Comparison of ENCODE assay signal across 23 mouse cellular contexts in the genomic region with DNA sequence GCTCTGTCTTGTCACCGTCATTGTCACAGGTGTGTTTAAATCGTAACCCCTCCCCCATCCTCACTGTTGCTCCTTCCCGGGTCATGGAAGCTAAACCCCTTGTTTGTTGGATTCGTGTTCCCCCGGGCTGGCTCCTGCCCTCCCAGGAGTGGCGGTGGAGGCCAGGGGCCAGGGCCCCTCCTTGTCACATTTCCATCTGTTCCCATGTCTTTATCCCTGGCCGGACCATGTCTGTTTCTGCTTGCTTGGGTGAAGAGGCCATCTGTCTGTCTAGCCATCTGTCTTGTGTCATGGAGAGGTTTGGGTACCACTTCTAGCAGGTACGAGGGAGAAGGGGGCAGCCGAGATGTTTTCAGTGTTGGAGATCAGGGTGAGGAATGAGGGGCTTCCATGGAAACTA. TPM values are rescaled to one million over a fixed set of nuclear protein-coding genes. Genes with fewer than 3 reads are reported as not detected.
DNase-seq lines count a peak whose midpoint lies in the region; ATAC-seq and TF ChIP-seq lines count a peak whose summit lies in the region.
"Had no signal": no experiment of that assay in that cellular context is flagged by ENCODE, and none has a peak within 500 bp of the region (broad histone marks: within the 10 kb centered on the region; RNA-seq: fewer than 3 reads in every experiment).

No protein-coding gene starts in this region.

- no peak for TF ChIP-seq CTCF in left cerebral cortex, adult 2 months (IDR thresholded peaks at IDR 0.05)

- H3K9ac ChIP-seq in forebrain, embryonic 15.5 days (replicated peaks), result no peak overlapping the region
- no peak overlapping the region for H3K9ac ChIP-seq in forebrain, embryonic 11.5 days (ENCODE audit: low read length)
- no peak overlapping the region for H3K9ac ChIP-seq in neural tube, embryonic 13.5 days
- H3K9ac ChIP-seq in neural tube, embryonic 15.5 days (replicated peaks), result no peak overlapping the region
- H3K9ac ChIP-seq: embryonic facial prominence, embryonic 15.5 days; heart, embryonic 12.5 days; hindbrain, embryonic 15.5 days; intestine, embryonic 15.5 days; liver, postnatal 0 days; neural tube, embryonic 12.5 days had no signal

- no peak for ATAC-seq in forebrain, embryonic 15.5 days (replicated peaks)
- no peak for ATAC-seq in forebrain, embryonic 11.5 days (replicated peaks; ENCODE audit: low FRiP score)
- ATAC-seq in neural tube, embryonic 13.5 days (ENCODE audit: low read depth), result no peak
- ATAC-seq in neural tube, embryonic 15.5 days (ENCODE audit: low FRiP score), result no peak
- ATAC-seq: intestine, embryonic 15.5 days; liver, postnatal 0 days; lung, postnatal 0 days had no signal

- WGBS in forebrain, embryonic 15.5 days, result 41% methylated on average over 9 of the region's 9 CpGs
- 66% methylated on average over 9 of the region's 9 CpGs for WGBS in forebrain, embryonic 11.5 days
- WGBS in neural tube, embryonic 13.5 days, result 56% methylated on average over 9 of the region's 9 CpGs
- WGBS in neural tube, embryonic 15.5 days, result 66% methylated on average over 9 of the region's 9 CpGs

- H3K4me1 ChIP-seq in forebrain, embryonic 15.5 days, result peaks cover 38% of the 10 kb centered on the region
- no peaks in the 10 kb centered on the region; the same call in 1 of the 2 replicates for H3K4me1 ChIP-seq in forebrain, embryonic 11.5 days (replicated peaks; ENCODE audit: control insufficient read depth, insufficient read depth, low read length)
- H3K4me1 ChIP-seq in neural tube, embryonic 13.5 days (replicated peaks), result peaks cover 23% of the 10 kb centered on the region
- H3K4me1 ChIP-seq in neural tube, embryonic 15.5 days, result peaks cover 32% of the 10 kb centered on the region
- H3K4me1 ChIP-seq: intestine, embryonic 15.5 days had no signal

- H3K27me3 ChIP-seq in forebrain, embryonic 15.5 days, result no peaks in the 10 kb centered on the region
- H3K27me3 ChIP-seq in forebrain, embryonic 11.5 days (ENCODE audit: control insufficient read depth, insufficient read depth, low read length), result no peaks in the 10 kb centered on the region
- peaks cover 13% of the 10 kb centered on the region for H3K27me3 ChIP-seq in neural tube, embryonic 13.5 days
- H3K27me3 ChIP-seq in neural tube, embryonic 15.5 days (replicated peaks), result peaks cover 12% of the 10 kb centered on the region; the same call in 1 of the 2 replicates
- H3K27me3 ChIP-seq: embryonic facial prominence, embryonic 15.5 days; hindbrain, embryonic 15.5 days had no signal

- no peak overlapping the region for H3K4me3 ChIP-seq in forebrain, embryonic 15.5 days
- H3K4me3 ChIP-seq in forebrain, embryonic 11.5 days (ENCODE audit: low read depth, low read length), result no peak overlapping the region
- no peak overlapping the region for H3K4me3 ChIP-seq in left cerebral cortex, adult 2 months
- no peak overlapping the region for H3K4me3 ChIP-seq in neural tube, embryonic 13.5 days
- no peak overlapping the region for H3K4me3 ChIP-seq in neural tube, embryonic 15.5 days (replicated peaks)
- H3K4me3 ChIP-seq: embryonic facial prominence, embryonic 15.5 days; heart, embryonic 12.5 days; hindbrain, embryonic 15.5 days; intestine, embryonic 15.5 days; neural tube, embryonic 12.5 days had no signal

- H3K36me3 ChIP-seq in forebrain, embryonic 15.5 days, result no peaks in the 10 kb centered on the region
- no peaks in the 10 kb centered on the region for H3K36me3 ChIP-seq in forebrain, embryonic 11.5 days (ENCODE audit: control insufficient read depth, insufficient read depth, low read length)
- no peaks in the 10 kb centered on the region for H3K36me3 ChIP-seq in neural tube, embryonic 13.5 days
- H3K36me3 ChIP-seq in neural tube, embryonic 15.5 days, result no peaks in the 10 kb centered on the region
- H3K36me3 ChIP-seq: heart, embryonic 12.5 days; hindbrain, embryonic 15.5 days; intestine, embryonic 15.5 days; neural tube, embryonic 12.5 days had no signal

- peak; percentile 82 to 87 for DNase-seq in cerebellum, postnatal 10 days
- DNase-seq in cerebellum, adult 9-11 months, result no peak
- DNase-seq in forebrain, embryonic 11.5 days (ENCODE audit: low spot score), result no peak
- DNase-seq in left cerebral cortex, adult 2 months (ENCODE audit: extremely low spot score in 1 of 2, low spot score in 2 of 2), result no peak
- DNase-seq in left cerebral cortex, postnatal 25 days (ENCODE audit: low spot score in 2 of 2), result no peak
- DNase-seq: liver, postnatal 0 days; thymus, adult 18-20 months; thymus, postnatal 36 days had no signal

- intact Hi-C loops in left cerebral cortex, adult 2 months (cut with DNase I), result loop anchor here (10.0 kb wide), 1 partner anchor 297 kb away; no protein-coding TSS in a partner anchor
- intact Hi-C loops in left cerebral cortex, postnatal 25 days (cut with DNase I), result loop anchor here (10.0 kb wide), 1 partner anchor 377 kb away; no protein-coding TSS in a partner anchor

- H3K27ac ChIP-seq in forebrain, embryonic 15.5 days (replicated peaks), result peak overlapping the region; percentile 34; the same call in 1 of the 2 replicates
- H3K27ac ChIP-seq in forebrain, embryonic 11.5 days (ENCODE audit: low read depth, low read length), result no peak overlapping the region
- H3K27ac ChIP-seq in left cerebral cortex, adult 2 months, result 0 out of 2 replicates have a peak overlapping the region, but pooled peaks have one; percentile 13
- 0 out of 2 replicates have a peak overlapping the region, but pooled peaks have one; percentile 28 for H3K27ac ChIP-seq in neural tube, embryonic 13.5 days (replicated peaks)
- no peak overlapping the region; the same call in 1 of the 2 replicates for H3K27ac ChIP-seq in neural tube, embryonic 15.5 days (replicated peaks)
- H3K27ac ChIP-seq: embryonic facial prominence, embryonic 15.5 days; hindbrain, embryonic 15.5 days; intestine, embryonic 15.5 days; macrophage; neural tube, embryonic 12.5 days had no signal

- no peak overlapping the region for H3K4me2 ChIP-seq in forebrain, embryonic 15.5 days (replicated peaks)
- no peak overlapping the region for H3K4me2 ChIP-seq in forebrain, embryonic 11.5 days (ENCODE audit: low read depth, low read length, severe bottlenecking)
- H3K4me2 ChIP-seq in neural tube, embryonic 13.5 days, result no peak overlapping the region
- H3K4me2 ChIP-seq in neural tube, embryonic 15.5 days, result no peak overlapping the region
- H3K4me2 ChIP-seq: embryonic facial prominence, embryonic 15.5 days; heart, embryonic 12.5 days; hindbrain, embryonic 15.5 days; intestine, embryonic 15.5 days; liver, embryonic 11.5 days; neural tube, embryonic 12.5 days had no signal

- H3K9me3 ChIP-seq in forebrain, embryonic 15.5 days, result no peaks in the 10 kb centered on the region
- H3K9me3 ChIP-seq in forebrain, embryonic 11.5 days (ENCODE audit: control insufficient read depth, low read length), result no peaks in the 10 kb centered on the region
- no peaks in the 10 kb centered on the region for H3K9me3 ChIP-seq in neural tube, embryonic 13.5 days
- no peaks in the 10 kb centered on the region for H3K9me3 ChIP-seq in neural tube, embryonic 15.5 days (replicated peaks)
- H3K9me3 ChIP-seq: embryonic facial prominence, embryonic 15.5 days; heart, embryonic 12.5 days; hindbrain, embryonic 15.5 days; intestine, embryonic 15.5 days; neural tube, embryonic 12.5 days had no signal

RNA-seq across cellular contexts. Expression of a gene that starts 20.1 kb away (rescaled TPM):
- 68.1 and 70.3 TPM in 2 replicates for polyA plus RNA-seq in forebrain, embryonic 15.5 days (2015; fragmentation: Nextera tagmentation; extraction: Ambion mirVana)
- polyA plus RNA-seq in forebrain, embryonic 11.5 days (2014; fragmentation: Nextera tagmentation; extraction: Ambion mirVana), result 62.7 and 75.8 TPM in 2 replicates
- total RNA-seq in left cerebral cortex, adult 2 months (2021), result 10 to 100 TPM; 65.6 to 81.3 TPM
- total RNA-seq in left cerebral cortex, postnatal 25 days (2021), result 10 to 100 TPM; 65.8 to 66.9 TPM
- polyA plus RNA-seq in neural tube, embryonic 13.5 days (2015; fragmentation: Nextera tagmentation; extraction: Ambion mirVana), result 61.8 and 62.9 TPM in 2 replicates
- 65.6 and 69.7 TPM in 2 replicates for polyA plus RNA-seq in neural tube, embryonic 15.5 days (2015; fragmentation: Nextera tagmentation; extraction: Ambion mirVana)

RNA-seq across cellular contexts. Expression of a gene that starts 34.6 kb away (rescaled TPM):
- 4.6 and 5.1 TPM in 2 replicates for polyA plus RNA-seq in forebrain, embryonic 15.5 days (2015; fragmentation: Nextera tagmentation; extraction: Ambion mirVana)
- 5.9 and 6.3 TPM in 2 replicates for polyA plus RNA-seq in forebrain, embryonic 11.5 days (2014; fragmentation: Nextera tagmentation; extraction: Ambion mirVana)
- total RNA-seq in left cerebral cortex, adult 2 months (2021), result 10 to 100 TPM; 16.2 to 20.1 TPM
- total RNA-seq in left cerebral cortex, postnatal 25 days (2021), result 10 to 100 TPM; 15.1 to 15.7 TPM
- polyA plus RNA-seq in neural tube, embryonic 13.5 days (2015; fragmentation: Nextera tagmentation; extraction: Ambion mirVana), result 11.9 and 14.7 TPM in 2 replicates
- polyA plus RNA-seq in neural tube, embryonic 15.5 days (2015; fragmentation: Nextera tagmentation; extraction: Ambion mirVana), result 24.5 and 25.8 TPM in 2 replicates
- polyA plus RNA-seq: macrophage had no signal

RNA-seq across cellular contexts. Expression of a gene that starts 56.9 kb away (rescaled TPM):
- 0.27 and 0.38 TPM in 2 replicates for polyA plus RNA-seq in forebrain, embryonic 15.5 days (2015; fragmentation: Nextera tagmentation; extraction: Ambion mirVana)
- 0.27 and 0.28 TPM in 2 replicates for polyA plus RNA-seq in forebrain, embryonic 11.5 days (2014; fragmentation: Nextera tagmentation; extraction: Ambion mirVana)
- 1 to 10 TPM; 1.7 to 2.1 TPM for total RNA-seq in left cerebral cortex, adult 2 months (2021)
- 1 to 10 TPM; 2.2 to 2.7 TPM for total RNA-seq in left cerebral cortex, postnatal 25 days (2021)
- 0.39 and 0.71 TPM in 2 replicates for polyA plus RNA-seq in neural tube, embryonic 13.5 days (2015; fragmentation: Nextera tagmentation; extraction: Ambion mirVana)
- 3.7 and 3.9 TPM in 2 replicates for polyA plus RNA-seq in neural tube, embryonic 15.5 days (2015; fragmentation: Nextera tagmentation; extraction: Ambion mirVana)
- total RNA-seq: common myeloid progenitor, adult 5-6 weeks; gastrocnemius, postnatal 10 days; granulocyte monocyte progenitor cell, adult 5-6 weeks; heart, postnatal 25 days had no signal
- polyA plus RNA-seq: embryonic facial prominence, embryonic 15.5 days; heart, embryonic 12.5 days; liver, postnatal 0 days; macrophage had no signal

Comparison
In these comparisons a context has a peak if more than half of its experiments do, and no peak if none do; other contexts are left out.
1. DNase-seq: peak in cerebellum, postnatal 10 days (2 of 2); none in cerebellum, adult 9-11 months (single experiment), forebrain, embryonic 11.5 days (single experiment), left cerebral cortex, adult 2 months (0 of 2) and left cerebral cortex, postnatal 25 days (0 of 2).
2. H3K27ac ChIP-seq: peak in forebrain, embryonic 15.5 days (single experiment), left cerebral cortex, adult 2 months (single experiment) and neural tube, embryonic 13.5 days (single experiment); none in forebrain, embryonic 11.5 days (single experiment) and neural tube, embryonic 15.5 days (single experiment).